Mouse (Mus musculus): Measurements from ENCODE around the gene Rpa1. TPM values are rescaled to one million over a fixed set of nuclear protein-coding genes. Genes with fewer than 3 reads are reported as not detected.
"Not testable (repeated sequence)": the region's sequence is repeated elsewhere in the genome, so short reads cannot be mapped to it uniquely, and the experiment has no call there.

The Rpa1 gene
- polyA plus RNA-seq, 1 experiment from 2014 or later: 185 TPM

DNA sequence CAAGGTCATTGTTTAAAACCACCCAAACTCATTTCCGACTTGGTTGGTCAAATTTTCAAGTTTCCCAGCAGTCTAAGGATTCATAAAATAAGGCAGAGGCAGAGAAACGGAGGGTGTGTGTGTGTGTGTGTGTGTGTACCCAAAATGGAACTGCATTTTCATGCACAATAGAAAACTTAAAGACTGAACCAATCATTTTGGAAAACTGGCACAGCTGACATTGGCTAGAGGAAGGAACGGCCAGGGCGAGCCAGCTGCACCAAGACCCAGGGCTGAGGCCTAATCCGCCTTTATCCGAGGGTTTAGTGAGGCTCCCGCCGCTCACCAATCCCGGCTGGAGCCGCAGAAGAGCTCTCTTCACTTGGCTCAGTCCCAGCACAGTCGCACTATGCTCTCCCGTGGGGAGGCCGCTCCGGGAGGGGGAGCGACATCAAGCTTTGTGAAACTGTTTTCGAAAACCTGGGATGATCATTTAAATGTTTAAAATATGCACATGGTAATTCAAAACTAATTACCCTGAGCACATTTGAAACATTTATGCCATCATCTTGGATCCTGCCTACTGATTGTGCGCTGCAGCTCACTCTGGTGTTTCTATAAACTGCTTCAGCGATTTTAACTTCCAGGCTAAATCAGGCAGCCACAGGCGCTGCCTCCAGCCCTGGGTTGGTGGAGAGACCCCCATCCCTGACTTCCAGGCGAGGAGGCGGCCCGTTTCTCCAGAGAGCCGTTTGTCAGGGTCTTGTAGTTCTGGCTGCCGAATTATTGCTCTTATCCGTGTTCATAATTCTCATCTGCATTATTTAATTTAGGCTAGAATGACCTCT is 56.5 kb downstream of the Rpa1 start:
- Histone ChIP-seq H3K27me3 (ENCODE audit: low read depth, poor library complexity, severe bottlenecking) (peaks cover 47% of the 10 kb centered on the region), H3K4me1 (peaks cover 15% of the 10 kb centered on the region; the same call in 1 of the 2 replicates), H3K36me3 (no peaks in the 10 kb centered on the region), H3K4me3 (0 out of 2 replicates have a peak overlapping the region, but pooled peaks have one; percentile 7), H3K9me3 (replicated peaks) (no peaks in the 10 kb centered on the region), H3K27ac (peak overlapping the region; percentile 33; the same call in 1 of the 2 replicates)
- no peak for DNase-seq (ENCODE audit: low spot score)
- 35% methylated on average over 25 of the region's 25 CpGs for WGBS

DNA sequence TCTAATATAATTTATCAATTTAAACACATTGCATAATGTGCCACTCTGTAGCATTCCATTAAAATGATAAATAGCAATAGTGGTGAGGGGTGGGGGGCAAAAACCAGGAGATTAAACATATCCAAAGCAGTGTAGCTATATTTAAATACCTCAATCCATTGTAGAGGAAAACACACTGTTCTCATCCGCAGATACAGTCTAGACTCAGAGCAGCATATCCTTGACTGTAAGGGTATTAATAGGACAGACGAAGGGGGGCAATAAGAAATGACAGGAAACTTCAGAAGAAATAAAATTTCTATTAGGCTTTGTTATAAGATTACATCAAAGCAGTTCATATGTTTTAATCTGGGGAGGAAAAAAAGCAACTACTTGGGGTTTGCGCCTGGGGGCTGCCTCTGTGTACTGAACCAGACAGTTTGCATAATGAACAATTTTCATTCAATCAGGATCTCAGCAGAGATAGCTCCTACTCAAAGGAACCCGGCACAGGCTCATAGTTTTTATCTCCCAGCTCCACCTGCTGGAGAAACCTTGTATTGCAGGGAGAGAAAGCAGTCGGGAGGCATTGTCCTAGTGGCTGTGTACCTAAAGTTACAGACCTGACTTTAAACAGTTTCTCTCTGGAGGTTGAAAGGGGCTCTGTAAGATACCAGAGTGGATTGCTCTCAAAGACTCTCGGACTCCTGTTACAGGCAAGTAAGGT is 57.4 kb downstream of the Rpa1 start:
- WGBS: 20% methylated on average over 6 of the region's 6 CpGs
- peak; percentile 88 for DNase-seq (ENCODE audit: low spot score)
- no peak overlapping the region for H3K4me3 ChIP-seq
- peaks cover 47% of the 10 kb centered on the region for H3K27me3 ChIP-seq (ENCODE audit: low read depth, poor library complexity, severe bottlenecking)
- no peaks in the 10 kb centered on the region for H3K36me3 ChIP-seq
- H3K27ac ChIP-seq: no peak overlapping the region
- peaks cover 15% of the 10 kb centered on the region; the same call in 1 of the 2 replicates for H3K4me1 ChIP-seq
- no peaks in the 10 kb centered on the region for H3K9me3 ChIP-seq (replicated peaks)

- H3K9me3 ChIP-seq (replicated peaks): no peaks in the 10 kb centered on the region
- peaks cover 50% of the 10 kb centered on the region for H3K27me3 ChIP-seq (ENCODE audit: low read depth, poor library complexity, severe bottlenecking)
- no peak overlapping the region for H3K27ac ChIP-seq
- H3K36me3 ChIP-seq: no peaks in the 10 kb centered on the region
- WGBS: 60% methylated on average over 2 of the region's 2 CpGs
- H3K4me1 ChIP-seq: peaks cover 12% of the 10 kb centered on the region; the same call in 1 of the 2 replicates
- no peak for DNase-seq (ENCODE audit: low spot score)
- no peak overlapping the region for H3K4me3 ChIP-seq
Measured at GRCm38 (mm10) chr11:75289120-75289519, 59.0 kb downstream of the Rpa1 start.

DNA sequence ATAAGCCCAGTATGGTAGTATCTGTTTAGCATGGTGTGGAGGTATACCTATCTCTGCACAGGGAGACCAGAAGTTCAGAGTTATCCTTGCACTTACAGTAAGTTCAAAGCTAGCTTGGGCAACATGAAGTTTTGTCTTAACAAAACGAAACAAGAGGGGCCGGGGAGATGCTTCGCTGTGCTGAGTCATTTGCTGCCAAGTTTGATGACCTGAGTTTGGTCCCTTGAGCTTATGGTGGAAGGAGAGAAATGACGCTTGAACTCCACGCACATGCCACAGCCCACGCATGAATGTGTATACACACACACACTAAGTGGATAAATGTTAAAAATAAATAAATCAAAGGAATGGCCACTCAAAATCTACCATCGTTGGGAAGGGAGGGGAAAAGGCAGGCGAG is 59.6 kb downstream of the Rpa1 start:
- no peaks in the 10 kb centered on the region for H3K9me3 ChIP-seq (replicated peaks)
- no peak overlapping the region for H3K27ac ChIP-seq
- H3K4me1 ChIP-seq: peaks cover 10% of the 10 kb centered on the region; the same call in 1 of the 2 replicates
- no peaks in the 10 kb centered on the region for H3K36me3 ChIP-seq
- H3K27me3 ChIP-seq (ENCODE audit: low read depth, poor library complexity, severe bottlenecking): peaks cover 50% of the 10 kb centered on the region
- no peak overlapping the region for H3K4me3 ChIP-seq
- 90% methylated on average over 8 of the region's 8 CpGs for WGBS
- no peak for DNase-seq (ENCODE audit: low spot score)

DNA sequence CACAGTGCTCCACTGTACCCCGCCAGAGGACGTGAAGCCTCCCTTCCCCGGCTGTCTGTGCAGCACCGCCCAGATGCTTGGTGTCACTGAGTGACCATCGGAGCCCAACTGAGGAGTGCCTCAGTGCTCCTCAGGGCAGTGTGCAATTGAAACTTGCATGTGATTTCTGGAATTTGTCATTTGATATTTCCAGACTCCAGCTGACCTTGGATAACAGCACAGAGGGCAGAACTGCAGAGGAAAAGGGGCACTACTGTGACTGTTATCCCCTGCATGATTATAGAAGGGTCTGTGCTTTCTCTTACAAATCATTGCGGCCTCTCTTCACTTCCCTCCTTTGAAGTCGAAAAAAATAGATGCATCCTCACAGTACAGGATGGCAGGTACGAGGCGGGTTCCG is 60.2 kb downstream of the Rpa1 start:
- 80% methylated on average over 10 of the region's 10 CpGs for WGBS
- Histone ChIP-seq H3K27me3 (ENCODE audit: low read depth, poor library complexity, severe bottlenecking) (peaks cover 50% of the 10 kb centered on the region), H3K9me3 (replicated peaks) (no peaks in the 10 kb centered on the region), H3K27ac (no peak overlapping the region), H3K4me1 (peaks cover 11% of the 10 kb centered on the region), H3K4me3 (no peak overlapping the region), H3K36me3 (no peaks in the 10 kb centered on the region)
- DNase-seq (ENCODE audit: low spot score): no peak

DNA sequence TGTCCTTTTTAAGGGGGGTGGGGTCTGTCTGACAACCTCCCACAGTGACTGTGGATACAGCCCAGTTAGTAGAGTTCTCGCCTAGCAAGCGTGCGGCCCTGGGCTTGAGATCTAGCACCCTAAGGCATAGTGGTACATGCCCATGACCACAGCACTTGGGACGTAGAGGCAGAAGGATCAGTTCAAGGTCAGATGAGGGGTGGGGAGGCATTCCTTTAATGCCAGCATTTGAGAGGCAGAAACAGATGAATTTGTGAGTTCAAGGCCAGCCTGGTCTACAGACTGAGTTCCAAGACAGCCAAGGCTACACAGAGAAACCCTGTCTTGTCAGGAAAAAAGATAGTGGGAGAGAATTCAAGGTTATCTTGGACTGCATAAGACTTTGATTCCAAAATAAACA is 61.3 kb downstream of the Rpa1 start:
- DNase-seq (ENCODE audit: low spot score): no peak
- Histone ChIP-seq H3K27me3 (ENCODE audit: low read depth, poor library complexity, severe bottlenecking) (peaks cover 50% of the 10 kb centered on the region), H3K4me1 (peaks cover 18% of the 10 kb centered on the region), H3K9me3 (replicated peaks) (no peaks in the 10 kb centered on the region), H3K27ac (no peak overlapping the region), H3K4me3 (no peak overlapping the region), H3K36me3 (no peaks in the 10 kb centered on the region)
- WGBS: 90% methylated on average over 4 of the region's 4 CpGs

DNA sequence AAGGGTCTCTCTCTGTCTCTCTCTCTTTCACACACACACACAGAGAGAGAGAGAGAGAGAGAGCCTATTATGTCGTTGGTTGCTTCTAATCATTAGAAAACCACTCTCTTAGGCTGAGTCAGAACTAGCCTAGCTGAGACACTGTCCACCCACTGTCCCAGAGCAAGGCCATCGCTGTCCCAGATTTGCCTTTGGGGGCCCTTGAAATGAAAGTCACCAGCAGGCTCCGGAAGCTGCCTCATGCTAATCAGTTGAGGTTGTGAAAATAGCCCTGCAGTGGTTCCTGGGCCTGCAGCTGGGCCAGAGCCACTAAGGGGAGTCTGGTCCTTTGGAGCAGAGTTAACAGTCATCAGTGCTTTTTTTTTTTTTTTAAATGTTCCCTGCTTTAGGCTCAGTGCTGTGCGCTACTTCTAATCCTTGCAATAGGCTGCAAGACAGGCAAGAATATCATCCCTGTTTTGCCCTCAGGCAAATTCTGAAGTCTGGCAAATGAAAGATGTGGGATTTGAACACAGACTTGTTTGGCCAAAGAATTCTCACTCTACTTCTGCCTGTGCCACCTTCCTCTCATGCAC is 62.1 kb downstream of the Rpa1 start:
- no peaks in the 10 kb centered on the region for H3K36me3 ChIP-seq
- H3K9me3 ChIP-seq (replicated peaks): no peaks in the 10 kb centered on the region
- H3K27me3 ChIP-seq (ENCODE audit: low read depth, poor library complexity, severe bottlenecking): peaks cover 50% of the 10 kb centered on the region
- no peak overlapping the region for H3K27ac ChIP-seq
- H3K4me3 ChIP-seq: no peak overlapping the region
- DNase-seq (ENCODE audit: low spot score): no peak
- WGBS: 45% methylated on average over 4 of the region's 4 CpGs
- peaks cover 21% of the 10 kb centered on the region for H3K4me1 ChIP-seq

GRCm38 (mm10) chr11:75283784-75284183 is 64.3 kb downstream of the Rpa1 start:
- peaks cover 43% of the 10 kb centered on the region for H3K4me1 ChIP-seq
- H3K9me3 ChIP-seq (replicated peaks); H3K36me3 ChIP-seq; DNase-seq (ENCODE audit: low spot score); H3K27ac ChIP-seq; H3K4me3 ChIP-seq: not testable (repeated sequence)
- 76% methylated on average over 3 of the region's 3 CpGs for WGBS
- H3K27me3 ChIP-seq (ENCODE audit: low read depth, poor library complexity, severe bottlenecking): peaks cover 59% of the 10 kb centered on the region

DNA sequence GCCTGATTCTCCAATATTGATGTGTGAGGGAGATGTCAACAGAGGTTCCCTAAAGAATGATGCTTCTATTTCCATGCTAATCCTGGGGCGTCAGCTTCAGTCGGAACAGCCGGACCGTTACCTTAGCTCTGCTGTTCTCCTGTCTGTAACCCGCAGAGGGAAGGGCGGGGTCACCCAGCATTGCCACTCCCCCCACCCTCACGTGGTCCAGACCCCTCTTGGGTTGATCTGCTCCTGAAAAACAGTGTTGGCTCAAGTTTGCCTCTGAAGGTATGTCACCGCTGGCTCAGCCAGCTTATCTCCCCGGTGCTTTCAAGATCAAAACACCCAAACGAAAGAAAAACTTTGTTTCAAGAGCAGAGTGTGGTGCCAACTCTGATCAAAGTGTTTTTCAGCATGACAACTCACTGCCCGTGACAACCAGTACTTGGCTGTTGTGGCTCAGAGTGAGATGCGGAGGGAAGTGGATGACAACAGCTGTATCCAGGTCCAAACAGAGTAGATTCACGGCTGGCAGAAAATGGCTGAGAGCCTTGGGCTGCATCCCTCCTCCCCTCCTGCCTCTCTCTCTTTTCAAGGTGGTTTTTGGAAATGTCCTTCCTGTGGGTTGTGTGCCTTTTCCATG is 65.5 kb downstream of the Rpa1 start:
- Histone ChIP-seq H3K27ac (no peak overlapping the region), H3K27me3 (ENCODE audit: low read depth, poor library complexity, severe bottlenecking) (peaks cover 52% of the 10 kb centered on the region), H3K9me3 (replicated peaks) (no peaks in the 10 kb centered on the region), H3K4me1 (peaks cover 52% of the 10 kb centered on the region), H3K36me3 (no peaks in the 10 kb centered on the region), H3K4me3 (peak overlapping the region; percentile 37)
- WGBS: 10% methylated on average over 13 of the region's 13 CpGs
- peak; percentile 56 for DNase-seq (ENCODE audit: low spot score)

DNA sequence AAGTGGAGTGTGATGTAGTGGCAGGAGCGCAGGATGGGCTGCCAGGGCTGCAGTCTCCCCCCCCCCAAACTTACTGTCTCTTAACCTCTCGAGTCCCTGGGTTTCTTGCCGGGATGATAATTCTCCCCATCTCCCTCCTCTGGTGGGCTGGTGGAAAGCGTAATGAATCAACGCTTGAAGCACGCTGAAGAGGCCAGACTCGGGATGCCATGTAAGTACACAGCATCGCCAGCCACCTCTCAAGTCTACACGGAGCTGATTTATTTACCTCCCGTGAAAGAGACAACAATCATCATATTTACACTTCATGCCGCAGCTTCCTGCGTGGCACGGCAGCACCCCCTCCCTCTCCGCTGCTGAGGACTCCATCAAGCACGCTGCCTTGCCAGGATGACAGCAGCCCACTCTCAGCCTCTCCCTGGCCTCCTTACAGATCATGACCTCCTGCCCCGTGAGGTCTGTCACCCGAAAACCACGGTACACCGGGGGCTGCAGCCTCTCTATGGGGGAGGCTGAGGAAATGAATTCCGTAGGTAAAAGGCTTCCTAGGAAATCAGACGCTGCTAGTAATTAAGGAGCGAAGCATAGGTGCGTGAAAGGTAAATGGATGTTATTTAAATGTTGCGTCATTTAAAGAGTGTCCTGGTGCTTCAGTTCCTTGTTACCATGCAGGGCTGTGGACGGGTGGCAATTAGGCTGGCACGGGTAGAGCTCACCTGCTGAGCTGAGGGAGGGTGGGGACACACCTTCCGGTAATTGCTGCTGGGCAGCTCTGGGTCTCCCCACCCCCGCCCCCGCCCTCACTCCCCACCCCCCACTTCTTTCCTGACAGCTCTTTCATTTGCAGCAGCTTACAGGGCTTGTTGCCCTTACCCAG is 66.5 kb downstream of the Rpa1 start:
- Histone ChIP-seq H3K27ac (peak overlapping the region; percentile 50; the same call in 1 of the 2 replicates), H3K4me1 (peaks cover 52% of the 10 kb centered on the region)

GRCm38 (mm10) chr11:75280435-75281001 is 67.6 kb downstream of the Rpa1 start:
- Histone ChIP-seq H3K36me3 (no peaks in the 10 kb centered on the region), H3K27me3 (ENCODE audit: low read depth, poor library complexity, severe bottlenecking) (peaks cover 52% of the 10 kb centered on the region), H3K27ac (peak overlapping the region; percentile 74; the same call in 1 of the 2 replicates), H3K4me1 (peaks cover 57% of the 10 kb centered on the region), H3K4me3 (no peak overlapping the region), H3K9me3 (replicated peaks) (no peaks in the 10 kb centered on the region)
- 39% methylated on average over 5 of the region's 5 CpGs for WGBS
- no peak for DNase-seq (ENCODE audit: low spot score)

More for the DNA sequence above, 66.5 kb downstream of the Rpa1 start:
- WGBS: 6% methylated on average over 29 of the region's 29 CpGs
- no peak for DNase-seq (ENCODE audit: low spot score)
- H3K9me3 ChIP-seq (replicated peaks): no peaks in the 10 kb centered on the region
- H3K36me3 ChIP-seq: no peaks in the 10 kb centered on the region
- H3K27me3 ChIP-seq (ENCODE audit: low read depth, poor library complexity, severe bottlenecking): peaks cover 52% of the 10 kb centered on the region
- H3K4me3 ChIP-seq: peak overlapping the region; percentile 37

Data from limb, embryonic 10.5 days (tissue).